Mouse (Mus musculus): ENCODE measurements around the gene Rpl11.

GRCm38 (mm10) chr4:136028132-136028564 is 25.1 kb downstream of the Rpl11 start:
- TF ChIP-seq POLR2A (IDR thresholded peaks at IDR 0.05; ENCODE audit: low read depth, low read length): no peak
- no peak for TF ChIP-seq CTCF (IDR thresholded peaks at IDR 0.05; ENCODE audit: extremely low read depth, insufficient read length, insufficient replicate concordance, low read depth, low read length)
